Mouse (Mus musculus) heart, postnatal 0 days (tissue): ENCODE measurements around the gene Slx4.

Source experiments
- CTCF ChIP-seq: IDR thresholded peaks from 2 replicates; pipeline ENCODE4 v1.5.1; 2016; ENCODE audit warnings: antibody characterized with exemption, control low read depth, low read depth
- EP300 ChIP-seq: IDR thresholded peaks from 2 replicates; pipeline ENCODE4 v1.6.1; 2016; ENCODE audit warnings: antibody characterized with exemption, low read depth

DNA sequence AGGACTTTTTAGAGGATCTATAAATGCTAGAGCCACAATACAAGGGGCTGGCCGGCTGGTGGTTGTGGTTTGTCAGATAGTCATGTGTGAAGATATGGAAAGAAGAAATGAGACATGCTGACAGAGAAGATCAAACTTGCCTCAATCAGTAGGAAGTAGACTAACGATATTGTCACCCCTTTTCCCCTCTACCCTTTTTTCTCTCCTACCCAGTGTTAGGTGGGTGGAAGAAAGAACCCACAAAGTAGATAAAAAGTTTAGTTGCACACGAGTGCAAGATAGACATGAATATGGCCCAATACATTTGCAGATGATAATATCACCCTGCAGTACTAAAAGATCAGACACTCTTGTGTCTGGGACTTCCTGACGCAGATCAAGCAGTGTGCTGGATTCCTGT is 15.2 kb downstream of the Slx4 start:
- TF ChIP-seq CTCF (no peak), EP300 (no peak)
